Mouse (Mus musculus) lung, embryonic 14.5 days (tissue): ENCODE results near the gene Ddx6. TPM values are rescaled to one million over a fixed set of nuclear protein-coding genes. Genes with fewer than 3 reads are reported as not detected.
A peak's percentile ranks its signal among the peaks of the same experiment; 100 is the strongest.
"Not testable (repeated sequence)": the region's sequence is repeated elsewhere in the genome, so short reads cannot be mapped to it uniquely, and the experiment has no call there.

Source experiments
- ATAC-seq: fragments of 200-750 bp; cut with Nextera tagmentation; 2 replicates; pipeline ENCODE4 v1.8.0; 2017; ENCODE audit warnings: mild to moderate bottlenecking, moderate TSS enrichment, moderate library complexity; ENCODE audit not compliant: insufficient read depth
- DNase-seq: peaks from one replicate; pipeline ENCODE4 v3.0.0-alpha.2; 2015
- H3K27ac ChIP-seq: fragments of 300-500 bp; sonication (generic); 2 replicates; pipeline ENCODE4 v1.5.1; 2014; ENCODE audit warnings: low read depth, mild to moderate bottlenecking, moderate library complexity
- H3K27me3 ChIP-seq: fragments of 300-500 bp; sonication (generic); 2 replicates; pipeline ENCODE4 v1.6.1; 2014; ENCODE audit warnings: low read length, control low read depth; ENCODE audit not compliant: insufficient read depth
- H3K36me3 ChIP-seq: fragments of 300-500 bp; sonication (generic); 2 replicates; pipeline ENCODE4 v1.6.1; 2014; ENCODE audit warnings: control low read depth; ENCODE audit not compliant: insufficient read depth
- H3K4me1 ChIP-seq: fragments of 300-500 bp; sonication (generic); 2 replicates; pipeline ENCODE4 v1.6.1; 2014; ENCODE audit warnings: antibody characterized with exemption, control low read depth; ENCODE audit not compliant: insufficient read depth
- H3K4me2 ChIP-seq: fragments of 300-500 bp; sonication (generic); 2 replicates; pipeline ENCODE4 v1.6.1; 2014; ENCODE audit warnings: mild to moderate bottlenecking
- H3K4me3 ChIP-seq: fragments of 300-500 bp; sonication (generic); 2 replicates; pipeline ENCODE4 v1.5.1; 2014; ENCODE audit warnings: low read depth, low read length
- H3K9ac ChIP-seq: fragments of 300-500 bp; sonication (generic); 2 replicates; pipeline ENCODE4 v1.6.1; 2014
- H3K9me3 ChIP-seq: fragments of 300-500 bp; sonication (generic); 2 replicates; pipeline ENCODE4 v1.6.1; 2016; ENCODE audit warnings: low read depth, low read length, control low read depth
- CTCF ChIP-seq: IDR thresholded peaks from 2 replicates; pipeline ENCODE4 v1.5.1; 2016; ENCODE audit warnings: antibody characterized with exemption, low read depth
- whole genome bisulfite sequencing: fragments of 180-500 bp; shearing (Covaris S2); extraction: QIAGEN DNeasy Blood & Tissue Kit; methylation state at CpG from one replicate; pipeline ENCODE4 v1.1.7; 2014; 5-methylcytosine and 5-hydroxymethylcytosine counted together
- polyA plus RNA-seq: library from polyadenylated mRNA; unstranded; fragments of >200 nt; fragmentation: Nextera tagmentation; extraction: Ambion mirVana; gene quantifications from 2 replicates; pipeline ENCODE4 v1.2.1, GENCODE M21; 2014

Gene Ddx6
- polyA plus RNA-seq, 1 experiment from 2014 or later = 21.6 TPM

GRCm38 (mm10) chr9:44621114-44621513, 16.4 kb downstream of the Ddx6 start:
- Histone ChIP-seq H3K4me1 (no peaks in the 10 kb centered on the region), H3K36me3 (peaks cover 95% of the 10 kb centered on the region), H3K9me3 (no peaks in the 10 kb centered on the region), H3K4me3 (no peak overlapping the region), H3K9ac (no peak overlapping the region), H3K27me3 (no peaks in the 10 kb centered on the region), H3K27ac (no peak overlapping the region), H3K4me2 (no peak overlapping the region)
- ATAC-seq (no peak), DNase-seq (peak; percentile 81)
- WGBS = 60% methylated on average over 3 of the region's 3 CpGs
- no peak for TF ChIP-seq CTCF

- WGBS = 71% methylated on average over 5 of the region's 5 CpGs
- no peak for TF ChIP-seq CTCF
- H3K36me3 ChIP-seq = peaks cover 91% of the 10 kb centered on the region
Observed at GRCm38 (mm10) chr9:44624390-44624789, 19.7 kb downstream of the Ddx6 start.

GRCm38 (mm10) chr9:44626268-44626667, 21.6 kb downstream of the Ddx6 start:
- Histone ChIP-seq H3K27me3 (no peaks in the 10 kb centered on the region), H3K4me3 (no peak overlapping the region), H3K27ac (no peak overlapping the region), H3K4me2 (no peak overlapping the region), H3K9ac (no peak overlapping the region), H3K36me3 (peaks cover 94% of the 10 kb centered on the region), H3K9me3 (no peaks in the 10 kb centered on the region), H3K4me1 (no peaks in the 10 kb centered on the region)
- WGBS = 88% methylated on average over 5 of the region's 5 CpGs
- no peak for DNase-seq
- no peak for TF ChIP-seq CTCF
- ATAC-seq = no peak

More at GRCm38 (mm10) chr9:44624390-44624789, 19.7 kb downstream of the Ddx6 start:
- no peaks in the 10 kb centered on the region for H3K27me3 ChIP-seq
- no peaks in the 10 kb centered on the region for H3K4me1 ChIP-seq
- no peak overlapping the region for H3K4me3 ChIP-seq
- no peak overlapping the region for H3K4me2 ChIP-seq
- H3K9ac ChIP-seq = no peak overlapping the region
- DNase-seq = no peak
- no peak overlapping the region for H3K27ac ChIP-seq
- ATAC-seq = no peak
- H3K9me3 ChIP-seq = no peaks in the 10 kb centered on the region

DNA sequence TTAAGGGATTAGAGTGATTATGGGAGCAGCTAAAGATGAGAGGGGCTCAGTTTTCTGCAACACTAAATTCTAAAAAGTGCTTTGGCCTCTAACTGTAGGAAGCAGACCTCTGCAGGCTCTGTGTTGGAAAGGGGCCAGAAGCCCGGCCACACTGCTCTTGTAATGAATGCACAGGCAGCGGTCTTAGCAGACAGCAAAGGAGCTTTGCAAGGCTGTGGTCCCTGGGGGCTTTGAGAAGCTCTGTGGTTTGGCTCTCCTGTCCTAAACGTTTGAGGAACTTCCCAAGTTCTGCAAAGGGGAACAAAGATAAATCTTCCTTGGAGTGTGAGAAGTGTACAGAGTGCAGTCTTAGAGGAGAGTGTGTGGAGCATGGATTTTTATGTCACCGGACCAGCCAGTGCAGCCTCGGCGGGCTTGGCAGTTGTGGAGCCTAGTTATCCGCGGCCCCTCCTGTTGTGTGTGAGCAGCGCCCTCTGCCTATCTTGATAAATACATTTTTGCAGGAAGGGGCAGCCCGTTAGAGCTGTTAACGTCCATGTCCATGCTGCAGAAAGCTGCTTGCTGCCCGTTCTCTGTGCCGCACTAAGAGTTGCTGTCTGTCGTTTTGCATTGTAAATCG, 33.0 kb downstream of the Ddx6 start:
- 70% methylated on average over 15 of the region's 15 CpGs for WGBS
- Histone ChIP-seq H3K4me1 (no peaks in the 10 kb centered on the region), H3K9me3 (no peaks in the 10 kb centered on the region), H3K27ac (no peak overlapping the region), H3K4me2 (no peak overlapping the region), H3K27me3 (no peaks in the 10 kb centered on the region), H3K9ac (no peak overlapping the region), H3K4me3 (no peak overlapping the region), H3K36me3 (peaks cover 75% of the 10 kb centered on the region)
- DNase-seq = peak; percentile 59
- TF ChIP-seq CTCF = no peak
- no peak for ATAC-seq

DNA sequence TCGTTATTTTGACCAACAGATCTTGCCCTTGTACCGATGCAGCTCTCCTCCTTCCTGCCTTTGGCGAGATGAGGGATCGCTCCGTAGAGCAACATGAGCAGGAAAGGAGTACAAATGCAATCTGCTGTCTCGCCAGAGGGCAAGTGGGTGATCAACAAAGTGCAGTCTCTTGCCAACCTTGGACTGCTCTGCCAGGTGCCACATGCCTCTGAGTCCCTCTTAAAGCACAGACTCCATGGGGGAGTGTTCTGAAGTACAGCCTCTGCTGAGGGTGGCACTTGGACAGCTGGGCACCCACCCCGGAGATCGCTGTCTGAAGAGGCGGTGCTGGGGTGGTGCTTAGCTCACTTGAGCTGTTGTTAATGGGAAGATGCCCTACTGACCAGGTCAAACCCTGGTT, 34.0 kb downstream of the Ddx6 start:
- H3K9me3 ChIP-seq, DNase-seq, H3K27me3 ChIP-seq, H3K4me3 ChIP-seq, H3K4me1 ChIP-seq, H3K9ac ChIP-seq, H3K4me2 ChIP-seq, ATAC-seq, H3K27ac ChIP-seq: not testable (repeated sequence)
- WGBS = 92% methylated on average over 9 of the region's 9 CpGs
- peaks cover 64% of the 10 kb centered on the region for H3K36me3 ChIP-seq

GRCm38 (mm10) chr9:44640028-44640427, 35.3 kb downstream of the Ddx6 start:
- not testable (repeated sequence) for H3K9ac ChIP-seq, H3K9me3 ChIP-seq, DNase-seq, H3K4me1 ChIP-seq, ATAC-seq, H3K27ac ChIP-seq, H3K4me3 ChIP-seq, H3K4me2 ChIP-seq, H3K27me3 ChIP-seq
- H3K36me3 ChIP-seq = peaks cover 51% of the 10 kb centered on the region
- 71% methylated on average over 1 of the region's 1 CpGs for WGBS

GRCm38 (mm10) chr9:44640646-44641357, 36.1 kb downstream of the Ddx6 start:
- Histone ChIP-seq H3K9me3 (no peaks in the 10 kb centered on the region), H3K4me1 (no peaks in the 10 kb centered on the region), H3K27ac (no peak overlapping the region), H3K27me3 (no peaks in the 10 kb centered on the region), H3K4me2 (no peak overlapping the region), H3K9ac (no peak overlapping the region), H3K36me3 (peaks cover 43% of the 10 kb centered on the region), H3K4me3 (no peak overlapping the region)
- no peak for ATAC-seq
- no peak for TF ChIP-seq CTCF
- 82% methylated on average over 3 of the region's 3 CpGs for WGBS
- no peak for DNase-seq
